Mouse (Mus musculus): ENCODE data around the gene Plcl2.

Gene Plcl2

GRCm38 (mm10) chr17:50509251-50510104 lies at the start of gene Plcl2:
TSS of gene Plcl2 (plus strand) at chr17:50509403.
- peak; percentile 27 for DNase-seq (ENCODE audit: low spot score)

- DNase-seq (ENCODE audit: low spot score) = no peak
Observed at GRCm38 (mm10) chr17:50460301-50460700, 48.9 kb upstream of the Plcl2 start.

- DNase-seq (ENCODE audit: low spot score) = no peak
Observed at GRCm38 (mm10) chr17:50467438-50467837, 41.8 kb upstream of the Plcl2 start.

GRCm38 (mm10) chr17:50469126-50469525 lies 40.1 kb upstream of the Plcl2 start:
- DNase-seq (ENCODE audit: low spot score) = no peak

- peak; percentile 56 for DNase-seq (ENCODE audit: low spot score)
Observed at GRCm38 (mm10) chr17:50469543-50470431, 39.4 kb upstream of the Plcl2 start.

DNA sequence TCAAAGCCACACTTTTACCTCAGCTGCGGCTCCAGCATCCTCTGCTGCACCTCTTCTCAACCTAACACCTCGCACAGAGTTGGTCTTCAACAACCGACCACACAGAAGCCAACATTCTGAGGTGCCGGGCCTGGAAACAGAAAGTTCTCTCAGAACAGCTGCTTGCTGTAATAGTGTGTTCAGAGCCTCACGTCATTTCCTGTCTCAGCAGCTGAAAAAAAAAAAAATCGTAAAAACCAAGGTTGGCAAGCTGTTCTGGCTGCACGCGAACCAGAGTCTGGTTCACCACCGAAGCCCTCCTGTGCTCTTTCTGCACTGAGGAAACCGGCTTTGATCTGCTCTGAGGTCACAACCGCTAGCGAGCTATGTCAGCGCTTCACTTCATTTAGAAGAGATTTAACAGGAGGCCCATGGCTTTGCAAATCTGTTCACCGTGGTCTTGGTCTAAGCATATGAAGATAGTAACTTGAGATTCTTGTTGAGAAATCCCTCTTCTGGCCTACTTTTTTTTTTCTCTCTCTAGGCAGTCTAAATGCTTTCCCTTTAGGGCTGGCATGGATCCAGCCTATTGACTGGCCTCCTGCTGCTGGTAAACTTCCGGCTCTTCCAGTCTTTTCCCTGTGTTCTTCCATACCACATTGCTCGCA lies 38.6 kb upstream of the Plcl2 start:
- DNase-seq (ENCODE audit: low spot score) = peak; percentile 34

GRCm38 (mm10) chr17:50471230-50471629 lies 38.0 kb upstream of the Plcl2 start:
- no peak for DNase-seq (ENCODE audit: low spot score)

DNA sequence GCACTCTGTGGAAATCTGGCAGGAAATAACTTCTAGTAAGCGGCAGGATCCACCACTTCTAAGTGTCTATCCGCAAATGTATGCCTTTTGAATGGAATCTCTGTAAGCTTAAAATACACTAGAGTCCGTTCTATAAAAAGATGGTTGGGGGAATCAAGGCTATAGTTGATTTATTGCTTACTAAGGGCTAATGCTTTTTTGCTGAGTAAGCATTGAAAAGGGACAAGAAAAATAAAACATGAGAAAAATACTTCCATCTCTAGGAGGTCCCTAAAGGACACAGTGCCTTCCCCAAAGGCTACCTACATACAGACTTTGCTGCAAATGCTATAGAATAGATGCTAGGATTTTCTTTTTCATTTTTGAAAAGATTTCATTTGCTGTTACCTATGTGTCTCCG lies 31.9 kb upstream of the Plcl2 start:
- DNase-seq (ENCODE audit: low spot score) = no peak

GRCm38 (mm10) chr17:50480867-50481266 lies 28.3 kb upstream of the Plcl2 start:
- DNase-seq (ENCODE audit: low spot score) = no peak

DNA sequence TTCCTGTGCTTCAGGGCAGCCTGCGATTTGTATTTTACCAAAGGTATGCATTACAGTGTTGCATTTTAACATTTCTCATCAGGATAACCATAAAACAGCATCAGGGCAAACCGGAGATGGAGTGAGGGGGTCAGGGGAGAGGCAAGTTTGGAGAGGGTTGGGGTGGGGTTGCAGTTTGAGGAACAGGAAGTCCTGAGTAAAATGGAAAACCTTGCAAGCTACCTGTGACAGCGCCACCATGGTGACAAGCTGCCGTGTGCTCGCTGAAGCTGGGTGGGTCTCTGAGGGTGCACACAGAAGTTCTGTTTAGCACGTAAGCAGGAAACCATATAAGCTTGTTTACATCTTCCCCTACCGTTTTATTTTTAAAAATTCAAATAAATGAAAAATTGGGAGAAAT lies 25.5 kb upstream of the Plcl2 start:
- DNase-seq (ENCODE audit: low spot score) = no peak

DNA sequence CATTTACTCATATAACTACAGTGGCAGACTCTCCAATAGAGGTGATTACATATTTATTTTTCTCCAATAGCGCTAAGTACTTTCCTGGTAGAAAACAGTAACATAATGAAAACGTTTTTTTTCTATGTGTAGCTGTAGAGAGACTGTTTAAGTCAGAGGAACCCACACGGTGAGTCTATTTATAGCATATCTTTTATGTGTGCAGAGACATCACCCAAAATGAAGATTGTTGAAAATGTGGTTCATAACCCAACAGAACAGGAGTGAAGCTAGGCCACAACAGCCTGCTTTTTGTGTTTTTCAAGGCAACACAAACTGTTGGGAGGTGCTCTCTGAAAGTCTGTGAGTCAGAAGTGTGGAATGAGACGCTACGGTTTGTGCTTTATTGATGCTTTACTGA lies 24.2 kb upstream of the Plcl2 start:
- no peak for DNase-seq (ENCODE audit: low spot score)

GRCm38 (mm10) chr17:50487058-50487618 lies 22.1 kb upstream of the Plcl2 start:
- DNase-seq (ENCODE audit: low spot score) = no peak

DNA sequence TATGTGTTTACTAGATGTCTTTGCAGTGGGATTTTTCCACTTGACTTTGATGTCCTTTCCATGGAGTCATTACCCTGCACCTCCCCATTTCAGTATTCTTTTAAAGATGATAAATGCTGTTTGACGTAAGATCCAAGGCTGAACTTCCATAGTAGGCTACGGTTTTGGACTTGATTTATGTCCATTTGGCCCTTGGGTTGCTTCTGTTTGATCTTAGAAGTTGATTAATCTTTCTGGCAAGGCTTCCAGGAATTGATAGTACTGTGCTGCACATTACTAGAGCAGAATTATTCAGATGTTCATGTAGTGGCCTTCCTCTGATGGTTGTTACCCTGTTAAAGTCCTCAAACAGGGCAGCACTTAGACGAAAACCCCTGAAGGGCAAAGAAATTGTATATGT lies 21.5 kb upstream of the Plcl2 start:
- no peak for DNase-seq (ENCODE audit: low spot score)

DNA sequence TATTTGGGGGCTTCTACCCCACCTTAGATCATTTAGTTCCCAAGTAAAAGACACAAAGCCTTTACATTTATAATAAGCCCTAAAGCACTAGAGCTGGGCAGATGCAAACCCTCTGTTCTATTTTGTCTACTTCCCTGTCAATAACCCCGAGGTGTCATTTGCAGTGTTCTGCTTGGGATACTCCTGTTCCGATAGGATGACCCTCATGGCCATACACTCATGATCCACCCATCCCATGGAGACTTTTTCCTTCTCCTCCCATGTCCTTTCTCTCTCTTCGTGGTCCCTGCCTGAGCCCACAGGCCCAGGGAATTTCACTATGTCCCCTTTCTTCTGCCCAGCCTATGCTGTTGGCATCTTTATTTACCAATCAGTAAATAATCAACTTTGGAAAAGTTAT lies 20.8 kb upstream of the Plcl2 start:
- no peak for DNase-seq (ENCODE audit: low spot score)

- no peak for DNase-seq (ENCODE audit: low spot score)
Observed at GRCm38 (mm10) chr17:50488895-50489294, 20.3 kb upstream of the Plcl2 start.

DNA sequence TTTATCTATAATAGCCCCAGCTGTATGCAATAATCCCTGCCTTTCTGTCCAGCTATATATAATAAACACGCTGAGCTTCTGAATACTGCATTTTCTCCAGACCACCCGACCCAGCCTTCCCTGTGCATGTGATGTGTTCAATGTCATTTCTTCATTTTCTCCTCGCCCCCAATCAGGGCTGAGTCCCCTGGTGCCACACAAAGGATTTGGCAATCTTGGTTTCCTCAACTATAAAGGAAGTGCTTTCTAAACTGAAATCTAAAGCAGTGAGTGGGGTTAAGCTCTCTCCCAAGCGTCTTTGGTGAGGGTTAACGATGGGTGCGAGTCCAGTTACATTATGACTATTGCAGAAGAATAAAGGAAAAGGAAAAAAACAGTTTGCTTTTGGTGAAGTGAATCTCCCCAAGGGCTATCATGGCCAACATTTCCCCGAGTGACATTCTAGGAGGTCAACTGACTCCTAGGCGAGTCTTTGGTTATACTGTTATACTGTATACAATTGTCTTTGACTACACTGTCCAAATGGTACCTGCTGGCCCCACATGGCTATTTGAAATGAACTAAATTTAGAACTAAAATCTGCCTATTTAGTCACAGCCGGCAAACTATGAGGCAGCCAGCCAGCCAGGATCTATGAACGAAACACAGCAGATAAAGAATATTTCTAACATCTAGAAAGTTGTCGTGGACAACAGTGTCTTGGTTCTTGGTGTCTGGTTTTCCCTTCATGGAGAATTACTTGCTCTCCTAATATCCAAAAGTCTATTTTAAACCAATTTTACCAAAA lies 18.4 kb upstream of the Plcl2 start:
- DNase-seq (ENCODE audit: low spot score) = no peak

DNA sequence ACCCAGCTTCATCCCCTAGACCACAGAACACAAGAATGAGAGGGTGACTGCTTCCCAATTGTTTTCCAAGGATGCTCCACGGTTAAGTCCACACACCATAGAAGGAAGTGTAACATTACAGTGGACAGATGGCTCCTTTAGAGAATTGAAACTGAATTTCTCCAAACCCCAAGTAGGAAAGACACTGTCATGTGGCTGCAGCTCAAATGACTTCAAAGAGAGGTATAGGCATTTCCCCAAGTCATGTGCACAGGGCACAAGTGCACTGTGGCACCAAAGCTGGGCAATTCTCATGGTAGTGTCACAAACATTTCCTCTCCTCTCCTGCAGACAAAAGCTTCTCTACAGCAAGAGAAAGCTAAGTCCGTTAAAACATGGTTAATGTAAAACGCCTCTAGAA lies 17.7 kb upstream of the Plcl2 start:
- no peak for DNase-seq (ENCODE audit: low spot score)

DNA sequence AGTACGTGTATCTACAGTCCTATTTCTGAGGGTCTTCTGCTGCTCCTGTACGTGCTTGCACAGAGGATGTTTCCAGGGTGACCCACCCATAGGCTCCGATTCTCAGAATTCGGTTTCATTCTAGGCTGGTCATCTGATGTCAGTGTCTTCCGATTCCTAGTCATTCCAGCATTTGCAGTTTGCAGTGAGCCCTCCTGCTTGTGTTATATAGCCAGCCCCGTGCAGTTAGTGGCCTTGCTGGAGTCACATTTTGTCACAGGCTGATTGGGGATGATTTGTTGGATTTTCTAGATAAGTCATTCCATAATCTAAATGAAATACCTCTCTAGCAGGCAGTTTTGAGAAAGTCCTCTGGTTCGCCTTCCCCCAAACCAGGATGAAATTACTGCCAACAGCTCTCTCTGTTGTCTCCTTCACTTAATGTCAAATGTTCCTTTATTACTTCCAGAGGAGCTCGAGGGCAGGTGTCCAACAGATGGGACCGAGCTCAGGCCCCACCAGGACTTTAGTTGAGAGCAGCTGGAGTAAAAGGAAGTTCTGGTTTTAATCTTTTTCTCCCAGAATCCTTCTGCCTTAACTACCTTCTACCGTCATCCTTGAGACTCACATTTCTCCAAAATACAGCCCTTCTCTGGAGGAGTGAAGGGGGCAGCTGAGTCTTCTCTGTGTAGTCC lies 13.8 kb upstream of the Plcl2 start:
- DNase-seq (ENCODE audit: low spot score) = no peak

GRCm38 (mm10) chr17:50498062-50498697 lies 11.0 kb upstream of the Plcl2 start:
- DNase-seq (ENCODE audit: low spot score) = no peak

DNA sequence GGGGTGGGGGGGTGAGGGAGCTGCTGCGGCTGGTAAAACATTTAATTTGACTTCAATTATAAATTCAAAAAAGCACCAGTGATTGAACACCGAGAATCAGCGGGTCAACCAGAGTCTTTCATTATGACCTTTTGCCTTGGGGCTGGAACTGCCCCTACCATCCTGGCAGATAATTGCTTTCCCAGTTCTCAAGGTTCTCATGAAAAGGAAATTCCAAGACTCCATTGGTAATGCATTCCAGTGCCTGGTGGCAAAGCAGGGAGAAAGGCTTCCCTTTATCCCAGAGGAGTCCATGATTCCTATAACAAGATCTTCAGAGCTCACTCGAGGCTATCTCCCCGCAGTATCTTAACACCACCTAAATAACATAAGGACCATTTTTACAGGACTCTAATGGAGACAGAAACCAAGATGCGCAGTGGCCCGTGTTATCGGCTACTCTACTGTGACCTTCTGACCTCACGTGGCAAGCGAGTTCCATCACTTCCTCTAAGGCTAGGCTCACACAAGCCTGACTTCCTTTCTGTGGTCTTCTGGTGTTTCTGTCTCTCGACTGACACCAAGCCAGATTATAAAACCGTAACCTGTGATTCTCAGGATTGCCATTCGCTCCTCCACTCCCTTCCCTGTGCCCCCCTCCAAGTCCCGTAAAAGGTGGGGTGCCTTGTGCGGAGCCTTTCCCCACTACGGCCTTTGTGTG lies 10.0 kb upstream of the Plcl2 start:
- no peak for DNase-seq (ENCODE audit: low spot score)

Measured in c-Kit-positive CD71-positive TER-119-positive erythroid progenitor cells, embryonic 14.5 days (primary cell).